Mouse (Mus musculus) CD8-positive naive resting alpha-beta T cell, adult 2 months (primary cell): ENCODE data around the gene Olfr689.
"Not testable (repeated sequence)": the region's sequence is repeated elsewhere in the genome, so short reads cannot be mapped to it uniquely, and the experiment has no call there.

Source experiments
- DNase-seq, 2 experiments: peaks; one replicate each; pipeline ENCODE4 v3.0.0; 2022; ENCODE audit warnings: low read depth in 2 of 2, low spot score in 2 of 2

Gene Olfr689

DNA sequence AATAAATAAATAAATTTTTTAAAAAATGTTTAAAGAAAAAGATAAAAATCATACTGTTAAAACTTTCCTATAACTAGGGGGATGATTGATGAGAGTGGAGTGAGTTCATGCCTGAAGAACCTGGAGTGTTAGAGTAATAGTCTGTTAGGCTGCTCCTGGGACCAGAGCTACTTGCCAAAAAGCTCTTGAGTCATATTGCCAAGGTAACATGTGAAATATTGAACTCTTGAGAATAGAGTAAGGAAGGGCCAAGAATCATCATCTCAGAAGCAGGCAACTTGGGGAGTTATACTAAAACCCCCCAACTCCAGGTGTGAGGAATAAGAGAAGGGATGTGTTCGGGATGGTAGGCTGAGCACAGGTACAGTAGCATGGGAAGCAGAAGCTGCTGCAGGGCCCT lies at the start of gene Olfr689:
TSS of gene Olfr689 (plus strand) at position 301 of the 400 bp plus-strand sequence.
- no peak for DNase-seq

DNA sequence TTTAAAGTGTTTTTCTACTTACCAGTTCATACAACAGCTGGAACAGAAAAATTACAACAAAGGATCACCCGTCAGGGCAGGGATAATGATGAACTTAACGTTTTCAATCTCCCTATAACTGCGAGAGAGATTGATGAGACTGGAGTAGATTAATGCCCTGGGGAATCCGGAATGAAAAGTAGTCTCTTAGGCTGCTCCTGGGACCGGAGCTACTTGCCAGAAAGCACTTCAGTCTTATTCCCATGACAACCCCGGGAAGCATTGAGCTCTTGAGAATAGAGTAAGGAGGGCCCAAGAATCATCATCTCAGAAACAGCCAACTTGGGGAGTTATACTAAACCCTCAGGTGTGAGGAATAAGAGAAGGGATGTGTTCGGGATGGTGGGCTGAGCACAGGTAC lies 38.5 kb upstream of the Olfr689 start:
- no peak for DNase-seq

DNA sequence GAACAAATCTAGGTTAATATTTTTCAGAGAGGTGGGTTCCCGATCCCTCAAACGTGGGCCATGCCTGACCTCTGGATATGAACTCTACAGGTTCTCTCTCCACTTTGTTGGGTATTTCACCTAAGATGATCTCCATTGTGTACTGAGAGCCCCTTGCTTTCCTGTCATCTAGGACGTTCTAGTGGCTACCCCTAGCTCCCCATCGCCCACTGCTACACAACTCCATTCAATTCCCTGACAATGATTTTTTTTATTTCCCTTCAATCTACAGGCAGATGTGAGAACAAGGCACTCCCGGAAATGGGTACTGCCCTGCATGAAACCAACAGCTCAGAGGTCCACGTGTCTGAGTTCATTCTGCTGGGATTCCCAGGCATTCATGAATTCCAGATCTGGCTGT lies 23.2 kb upstream of the Olfr689 start, which contains the start of gene Olfr688:
TSS of gene Olfr688 (plus strand) at position 301 of the 400 bp plus-strand sequence.
- DNase-seq = no peak

DNA sequence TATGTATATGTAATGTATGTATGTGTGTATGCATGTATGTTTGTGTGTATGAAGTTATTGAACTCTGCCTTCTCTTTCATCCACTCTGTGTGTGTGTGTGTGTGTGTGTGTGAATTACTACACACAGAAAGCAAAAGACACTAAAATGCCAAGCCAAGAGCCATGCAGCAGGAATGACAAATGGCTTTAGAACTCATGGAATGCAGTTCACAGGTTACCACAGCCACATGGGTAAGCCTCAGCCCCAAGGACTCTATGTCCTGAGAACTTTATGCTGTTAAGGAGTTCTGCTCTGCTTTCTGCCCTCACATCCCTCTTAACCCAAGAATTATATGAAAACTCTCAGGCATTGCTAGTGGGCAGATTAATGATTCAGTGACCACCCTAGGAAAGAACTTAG lies 20.9 kb upstream of the Olfr689 start:
- no peak for DNase-seq

DNA sequence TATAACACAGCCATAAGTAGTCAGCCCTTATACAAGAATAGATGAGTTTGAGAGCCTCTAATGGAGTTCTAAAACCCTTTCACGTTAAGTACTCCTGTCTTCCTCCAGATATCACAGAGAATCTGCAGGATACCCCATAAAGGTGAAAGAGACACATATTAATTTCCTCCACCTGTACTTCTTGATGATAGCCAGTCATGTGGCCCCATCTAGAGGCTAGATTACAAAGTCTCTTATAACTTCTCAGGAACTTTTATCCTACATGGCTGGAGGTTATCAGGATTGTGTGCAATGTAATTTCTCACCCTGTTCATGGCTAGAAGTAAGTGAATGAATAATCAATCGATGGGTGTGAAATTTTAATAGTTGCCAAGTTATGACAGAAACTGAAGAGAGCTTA lies 14.3 kb downstream of the Olfr689 start:
- DNase-seq = no peak

DNA sequence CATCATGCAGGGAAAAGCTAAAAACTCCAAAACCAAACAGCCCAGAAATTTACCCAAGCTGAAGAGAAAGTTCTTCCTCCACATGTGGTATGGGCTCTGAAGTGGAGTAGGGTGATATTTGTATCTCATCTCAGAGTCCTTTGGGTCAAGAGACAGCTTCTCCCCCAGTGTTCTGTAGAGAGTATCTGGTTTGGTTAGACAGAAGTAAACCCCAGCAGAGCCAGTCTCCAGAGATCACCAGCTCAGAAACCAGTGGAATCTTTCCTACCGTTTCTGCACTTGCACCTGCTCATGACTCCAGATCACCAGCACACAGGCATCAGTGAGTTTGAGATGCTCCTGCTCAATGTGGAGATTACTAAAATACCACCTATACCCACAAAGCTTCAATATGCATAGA lies 23.0 kb downstream of the Olfr689 start, which contains the start of gene Olfr690:
TSS of gene Olfr690 (minus strand) at position 101 of the 400 bp plus-strand sequence.
- no peak for DNase-seq

DNA sequence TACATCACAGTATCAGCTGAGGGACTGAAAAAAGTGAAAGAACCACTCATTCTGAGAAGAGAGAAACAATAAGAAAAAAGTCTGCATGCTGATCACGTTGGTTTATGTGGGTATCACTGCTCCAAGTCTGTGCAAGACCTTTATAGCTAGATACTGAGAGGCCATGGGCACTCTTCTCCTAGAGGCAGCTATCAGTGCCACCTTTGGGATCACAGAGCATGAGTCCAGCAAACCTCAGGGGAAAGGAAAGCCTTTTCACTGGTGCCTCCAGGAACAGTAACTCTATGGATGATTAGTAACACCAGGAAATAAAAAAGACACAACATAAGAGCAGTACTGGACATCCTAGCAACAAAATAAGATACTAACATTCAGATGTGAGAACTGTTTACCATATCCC lies 31.2 kb downstream of the Olfr689 start, which contains the start of gene Olfr691:
TSS of gene Olfr691 (minus strand) at position 101 of the 400 bp plus-strand sequence.
- no peak for DNase-seq

DNA sequence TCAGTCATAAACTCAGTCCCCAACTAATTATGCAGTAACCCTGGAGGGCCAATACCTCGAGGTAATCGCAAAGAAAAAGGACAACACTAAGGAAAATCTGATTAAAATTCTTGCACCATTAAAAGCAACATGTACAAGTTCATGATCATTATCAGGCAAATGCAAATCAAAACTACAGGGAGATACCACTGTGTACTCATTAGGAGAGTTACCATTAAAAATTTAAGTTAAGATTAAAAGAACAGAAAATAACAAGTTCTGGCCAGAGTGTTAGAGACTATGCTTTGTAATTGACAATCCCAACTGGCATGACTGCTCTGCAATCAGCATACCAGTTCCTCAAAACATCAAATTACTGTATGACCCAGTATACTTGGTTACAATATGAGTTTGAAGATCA lies 31.8 kb downstream of the Olfr689 start:
- no peak for DNase-seq

DNA sequence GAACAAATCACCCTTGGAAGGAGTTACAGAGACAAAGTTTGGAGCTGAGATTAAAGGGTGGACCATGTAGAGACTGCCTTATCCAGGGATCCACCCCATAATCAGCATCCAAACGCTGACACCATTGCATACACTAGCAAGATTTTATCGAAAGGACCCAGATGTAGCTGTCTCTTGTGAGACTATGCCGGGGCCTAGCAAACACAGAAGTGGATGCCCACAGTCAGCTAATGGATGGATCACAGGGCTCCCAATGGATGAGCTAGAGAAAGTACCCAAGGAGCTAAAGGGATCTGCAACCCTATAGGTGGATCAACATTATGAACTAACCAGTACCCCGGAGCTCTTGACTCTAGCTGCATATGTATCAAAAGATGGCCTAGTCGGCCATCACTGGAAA lies 45.1 kb downstream of the Olfr689 start:
- not testable (repeated sequence) for DNase-seq

DNA sequence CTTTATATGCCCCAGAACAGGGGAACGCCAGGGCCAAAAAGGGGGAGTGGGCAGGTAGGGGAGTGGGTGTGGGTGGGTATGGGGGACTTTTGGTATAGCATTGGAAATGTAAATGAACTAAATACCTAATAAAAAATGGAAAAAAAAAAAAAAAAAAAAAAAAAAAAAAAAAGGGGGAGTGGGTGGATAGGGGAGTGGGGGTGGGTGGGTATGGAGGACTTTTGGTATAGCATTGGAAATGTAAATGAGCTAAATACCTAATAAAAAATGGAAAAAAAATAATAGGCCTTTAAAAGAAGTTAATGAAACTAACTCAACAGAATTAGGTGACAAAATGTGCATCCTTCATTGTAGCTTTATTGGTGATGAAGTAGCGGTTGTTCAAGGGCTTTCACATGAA lies 45.5 kb downstream of the Olfr689 start:
- not testable (repeated sequence) for DNase-seq

DNA sequence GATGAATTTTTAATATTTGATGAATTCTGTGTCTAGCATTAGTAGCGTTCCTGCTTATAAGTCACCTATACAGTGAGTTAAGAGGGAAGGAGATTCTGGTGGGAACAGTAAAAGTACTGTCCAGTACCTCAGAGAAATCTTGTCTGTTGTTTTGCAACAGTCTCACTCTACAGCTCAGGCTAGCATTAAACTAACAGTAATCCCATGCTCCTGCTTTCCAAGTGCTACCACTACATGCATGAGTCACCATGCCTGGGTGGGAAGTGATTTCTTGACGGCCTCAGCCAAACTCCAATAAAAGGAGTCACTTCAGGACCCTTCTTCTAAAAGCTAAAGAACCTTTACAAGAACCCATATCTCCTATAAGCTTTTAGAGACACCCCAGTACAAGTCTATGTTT lies 50.7 kb downstream of the Olfr689 start:
- DNase-seq = no peak

DNA sequence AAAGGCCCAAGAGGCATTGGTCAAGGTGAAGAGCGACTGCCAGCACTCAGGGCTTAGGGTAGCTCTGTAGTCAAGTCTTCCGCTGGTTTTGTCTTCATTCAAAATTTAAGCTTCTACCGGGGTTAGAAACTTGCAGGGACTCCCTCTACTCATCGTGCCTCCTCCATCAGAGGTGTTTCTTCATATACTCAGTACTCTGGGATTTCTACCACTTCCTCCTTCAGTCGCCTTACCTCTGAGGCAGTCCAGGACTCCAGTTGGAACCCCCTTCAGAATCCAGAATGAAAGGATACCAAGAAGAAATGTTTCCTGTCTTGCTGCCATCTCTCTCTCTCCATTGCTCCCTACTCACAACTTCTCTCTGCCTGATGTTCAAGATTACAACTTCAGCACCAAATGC lies 56.3 kb downstream of the Olfr689 start:
- no peak for DNase-seq

DNA sequence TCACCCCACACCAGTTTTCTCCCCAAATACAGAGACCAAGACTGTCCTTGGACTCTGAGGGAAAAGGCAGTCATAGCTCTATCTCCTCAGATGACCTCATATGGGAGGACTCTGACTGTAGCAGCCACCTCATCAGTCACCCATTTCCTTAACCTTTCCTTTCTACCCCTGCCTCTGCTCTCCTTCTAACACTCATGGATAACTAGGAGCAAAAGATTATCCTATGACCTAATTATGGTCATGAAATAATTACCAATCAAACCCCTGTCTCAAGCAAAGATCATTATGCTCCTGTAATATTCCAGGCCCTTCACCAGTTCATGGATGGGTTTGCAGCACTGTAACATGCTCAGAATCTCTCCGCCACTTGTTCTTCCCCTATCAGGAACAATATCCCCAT lies 57.0 kb downstream of the Olfr689 start, which contains the start of gene Olfr692:
TSS of gene Olfr692 (plus strand) at position 301 of the 400 bp plus-strand sequence.
- no peak for DNase-seq

DNA sequence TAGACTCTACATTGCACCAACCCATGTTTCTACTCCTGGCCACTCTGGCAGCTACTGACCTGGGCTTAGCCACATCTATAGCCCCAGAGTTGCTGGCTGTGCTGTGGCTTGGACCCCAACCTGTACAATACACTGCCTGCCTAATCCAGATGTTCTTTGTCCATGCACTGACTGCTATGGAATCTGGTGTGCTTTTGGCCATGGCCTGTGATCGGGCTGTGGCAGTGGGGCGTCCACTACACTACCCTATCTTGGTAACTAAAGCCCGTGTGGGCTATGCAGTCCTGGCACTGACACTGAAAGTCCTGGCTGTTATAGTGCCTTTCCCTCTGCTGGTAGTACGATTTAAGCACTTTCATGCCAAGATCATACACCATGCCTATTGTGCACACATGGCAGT lies 57.6 kb downstream of the Olfr689 start:
- DNase-seq = no peak
